Mouse (Mus musculus) heart, embryonic 10.5 days (tissue): ENCODE measurements at regions not wholly inside any gene's neighbourhood (a gene's known extent, or its start where the extent isn't known, plus 50 kb on each side); places are given as distances from the start of the nearest gene placed in this dataset.
"Not testable (repeated sequence)": the region's sequence is repeated elsewhere in the genome, so short reads cannot be mapped to it uniquely, and the experiment has no call there.

Source experiments
- DNase-seq: peaks from one replicate; pipeline ENCODE4 v3.0.0-alpha.2; 2017; ENCODE audit warnings: low spot score
- H3K27ac ChIP-seq: fragments of 300-500 bp; sonication (generic); 2 replicates; pipeline ENCODE4 v1.5.1; 2016; ENCODE audit warnings: mild to moderate bottlenecking
- H3K27me3 ChIP-seq: fragments of 300-500 bp; sonication (generic); 2 replicates; pipeline ENCODE4 v1.6.1; 2016; ENCODE audit warnings: mild to moderate bottlenecking; ENCODE audit not compliant: poor library complexity, insufficient read depth, severe bottlenecking
- H3K36me3 ChIP-seq: fragments of 300-500 bp; sonication (generic); 2 replicates; pipeline ENCODE4 v1.6.1; 2016; ENCODE audit warnings: mild to moderate bottlenecking, moderate library complexity
- H3K4me1 ChIP-seq: fragments of 300-500 bp; sonication (generic); 2 replicates; pipeline ENCODE4 v1.6.1; 2016; ENCODE audit warnings: mild to moderate bottlenecking
- H3K4me3 ChIP-seq: fragments of 300-500 bp; sonication (generic); 2 replicates; pipeline ENCODE4 v1.5.1; 2016; ENCODE audit warnings: mild to moderate bottlenecking, moderate library complexity
- H3K9me3 ChIP-seq: fragments of 300-500 bp; sonication (generic); 2 replicates; pipeline ENCODE4 v1.6.1; 2016; ENCODE audit warnings: mild to moderate bottlenecking, moderate library complexity
- WGBS: fragments of 180-500 bp; shearing (Covaris S2); methylation state at CpG from one replicate; pipeline ENCODE4 v1.1.7; 2016; 5-methylcytosine and 5-hydroxymethylcytosine counted together

DNA sequence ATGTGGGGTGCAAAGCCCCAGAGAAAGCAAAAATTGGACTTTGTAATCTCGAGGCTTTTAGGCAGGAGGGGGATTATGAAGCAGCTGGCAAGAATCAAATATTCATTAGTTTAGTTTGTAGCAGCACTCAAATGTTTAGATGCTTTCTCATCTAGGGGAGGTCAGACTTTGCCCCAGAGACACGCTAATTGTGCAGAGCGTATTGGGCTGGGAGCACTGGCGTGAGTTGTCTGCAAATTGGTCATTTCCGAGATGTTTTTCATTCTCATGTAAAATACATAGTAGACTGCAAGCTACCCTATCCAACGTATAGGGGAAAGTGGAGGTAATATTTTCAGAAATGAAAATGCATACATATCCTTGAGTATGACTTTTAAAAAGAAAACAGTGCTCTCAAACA is 139.2 kb upstream of the Palmd start:
- Histone ChIP-seq H3K27me3 (no peaks in the 10 kb centered on the region), H3K27ac (no peak overlapping the region), H3K4me1 (no peaks in the 10 kb centered on the region), H3K4me3 (no peak overlapping the region), H3K36me3 (no peaks in the 10 kb centered on the region), H3K9me3 (no peaks in the 10 kb centered on the region)
- no peak for DNase-seq
- 70% methylated on average over 6 of the region's 6 CpGs for WGBS

DNA sequence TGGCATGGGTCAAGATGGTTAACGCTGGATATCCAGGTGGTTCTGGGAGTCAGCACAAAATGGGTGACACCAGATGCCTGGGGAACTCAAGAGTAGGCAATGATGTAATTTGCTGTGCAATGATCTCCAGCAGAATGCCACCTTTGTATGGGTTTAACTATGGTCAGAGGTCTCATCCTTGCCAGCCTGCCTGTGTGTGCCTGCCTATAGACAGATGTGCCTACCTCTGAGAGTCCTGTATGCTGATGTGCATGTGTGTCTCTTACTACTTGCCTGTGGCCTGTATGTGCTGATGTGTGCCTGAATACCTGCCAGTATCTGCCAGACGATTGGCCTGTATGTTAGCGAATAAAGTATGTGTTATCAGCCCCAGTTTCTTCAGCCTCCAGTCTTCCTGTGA is 138.6 kb upstream of the Palmd start:
- 78% methylated on average over 3 of the region's 3 CpGs for WGBS
- H3K4me3 ChIP-seq: no peak overlapping the region

DNA sequence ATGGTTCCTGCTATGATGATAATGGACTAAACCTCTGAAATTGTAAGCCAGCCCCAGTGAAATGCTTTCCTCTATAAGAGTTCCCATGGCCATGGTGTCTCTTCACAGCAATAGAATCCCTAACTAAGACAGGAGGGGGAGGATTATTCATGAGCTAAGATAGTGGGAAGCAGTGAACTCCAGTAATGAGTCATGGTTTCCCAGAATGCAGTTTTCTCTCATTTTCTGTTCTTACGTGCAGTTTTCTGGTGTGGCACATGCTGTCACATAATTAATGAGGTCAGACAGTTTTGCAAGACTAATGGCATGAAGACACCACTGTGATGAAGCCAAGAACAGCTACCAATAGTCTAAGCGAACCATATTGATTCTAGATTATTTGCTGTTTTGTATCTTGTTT is 118.9 kb upstream of the Palmd start:
- Histone ChIP-seq H3K36me3 (no peaks in the 10 kb centered on the region), H3K4me1 (no peaks in the 10 kb centered on the region), H3K27ac (no peak overlapping the region), H3K9me3 (no peaks in the 10 kb centered on the region), H3K4me3 (no peak overlapping the region), H3K27me3 (no peaks in the 10 kb centered on the region)
- WGBS: 68% methylated on average over 2 of the region's 2 CpGs
- DNase-seq: no peak

More for the DNA sequence above, 138.6 kb upstream of the Palmd start:
- H3K27me3 ChIP-seq: no peaks in the 10 kb centered on the region
- no peaks in the 10 kb centered on the region for H3K4me1 ChIP-seq
- H3K27ac ChIP-seq: no peak overlapping the region
- no peaks in the 10 kb centered on the region for H3K36me3 ChIP-seq
- DNase-seq: no peak
- no peaks in the 10 kb centered on the region for H3K9me3 ChIP-seq

DNA sequence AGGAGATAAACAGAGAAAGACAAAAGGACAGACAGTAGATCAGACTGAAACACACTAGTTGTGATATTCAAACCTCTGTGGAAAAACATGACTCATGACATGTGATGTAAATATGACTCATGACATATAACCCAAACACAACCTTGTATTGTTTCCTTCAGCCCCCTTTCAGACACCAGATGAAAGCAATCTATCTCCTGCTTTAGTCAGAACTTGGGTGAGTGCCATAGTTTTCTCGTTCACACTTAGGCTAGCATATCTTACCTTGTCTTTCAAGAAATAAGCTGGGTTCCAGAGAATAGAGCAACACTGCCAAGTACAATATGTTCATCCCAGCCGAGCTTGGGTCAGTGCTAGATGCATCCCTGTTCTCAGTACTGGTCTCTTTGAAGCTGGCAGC is 107.9 kb upstream of the Palmd start:
- Histone ChIP-seq H3K27ac (no peak overlapping the region), H3K4me3 (no peak overlapping the region), H3K4me1 (no peaks in the 10 kb centered on the region), H3K36me3 (no peaks in the 10 kb centered on the region), H3K9me3 (no peaks in the 10 kb centered on the region), H3K27me3 (no peaks in the 10 kb centered on the region)
- DNase-seq: no peak
- 56% methylated on average over 2 of the region's 2 CpGs for whole genome bisulfite sequencing

DNA sequence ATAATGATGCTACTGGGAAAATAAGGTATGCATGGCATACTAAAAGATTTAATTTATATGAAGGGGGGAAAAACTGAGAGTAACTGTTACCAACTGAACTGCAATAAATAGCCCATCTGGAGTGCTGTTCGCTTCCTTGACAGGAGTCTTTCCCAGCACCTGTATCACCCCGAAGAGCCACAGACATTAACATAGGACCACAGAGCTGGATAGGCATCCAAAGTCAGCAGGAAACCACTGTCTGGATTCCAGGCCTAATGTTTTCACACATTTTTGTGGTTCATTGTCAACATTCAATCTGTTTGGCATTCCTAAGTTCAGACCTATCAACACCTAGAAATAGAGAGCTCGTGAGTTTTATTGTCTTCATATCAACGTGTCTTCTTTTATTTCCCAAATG is 104.6 kb upstream of the Palmd start:
- Histone ChIP-seq H3K27me3 (no peaks in the 10 kb centered on the region), H3K4me3 (no peak overlapping the region), H3K9me3 (no peaks in the 10 kb centered on the region), H3K27ac (no peak overlapping the region), H3K4me1 (no peaks in the 10 kb centered on the region), H3K36me3 (no peaks in the 10 kb centered on the region)
- 70% methylated on average over 4 of the region's 4 CpGs for WGBS
- DNase-seq: no peak

DNA sequence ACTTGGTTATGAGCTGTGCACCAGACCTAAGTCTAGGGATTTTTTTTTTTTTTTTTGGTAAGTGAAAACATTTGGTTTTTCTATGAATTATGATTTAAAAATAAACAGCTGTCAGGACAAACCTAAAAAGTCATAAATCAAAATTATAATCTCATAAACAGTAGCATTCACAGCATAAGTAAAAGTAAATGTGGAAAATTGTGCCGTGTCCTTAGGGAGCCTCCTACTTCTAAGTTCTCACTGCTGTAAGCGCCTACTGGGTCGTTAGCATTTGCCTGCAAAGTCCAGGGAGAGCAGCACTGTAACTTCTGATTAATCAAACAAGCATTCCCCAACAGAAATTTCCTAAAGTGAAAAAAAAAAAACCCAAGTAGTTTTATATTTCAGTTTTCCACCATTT is 104.2 kb upstream of the Palmd start:
- Histone ChIP-seq H3K4me3 (no peak overlapping the region), H3K9me3 (no peaks in the 10 kb centered on the region), H3K27ac (no peak overlapping the region), H3K27me3 (no peaks in the 10 kb centered on the region), H3K4me1 (0 out of 2 replicates have a peak, but pooled peaks cover 2% of the 10 kb centered on the region), H3K36me3 (no peaks in the 10 kb centered on the region)
- DNase-seq: no peak
- 71% methylated on average over 3 of the region's 3 CpGs for WGBS

DNA sequence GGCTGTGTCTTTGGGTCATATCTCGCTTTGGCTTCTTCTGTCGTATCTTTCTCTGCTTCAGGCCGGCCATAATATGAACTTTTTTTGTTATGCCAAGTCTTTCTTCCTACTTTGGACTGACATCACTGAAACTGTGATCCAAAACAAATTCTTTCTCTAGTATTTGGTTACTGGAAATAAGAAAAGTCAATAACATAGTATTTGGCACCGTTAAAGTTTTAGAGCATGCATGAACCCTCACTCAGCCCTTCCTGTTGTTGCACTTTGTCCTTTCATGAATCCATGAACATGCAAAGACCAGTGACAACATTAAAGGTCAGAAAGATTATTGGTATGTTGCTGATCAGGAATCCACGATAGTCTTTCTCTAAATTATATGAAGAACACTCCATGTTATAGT is 103.1 kb upstream of the Palmd start:
- H3K36me3 ChIP-seq: no peaks in the 10 kb centered on the region
- H3K27me3 ChIP-seq: no peaks in the 10 kb centered on the region
- no peak for DNase-seq
- 87% methylated on average over 5 of the region's 5 CpGs for WGBS
- no peak overlapping the region for H3K4me3 ChIP-seq
- H3K27ac ChIP-seq: no peak overlapping the region
- H3K9me3 ChIP-seq: no peaks in the 10 kb centered on the region
- H3K4me1 ChIP-seq: 0 out of 2 replicates have a peak, but pooled peaks cover 6% of the 10 kb centered on the region

DNA sequence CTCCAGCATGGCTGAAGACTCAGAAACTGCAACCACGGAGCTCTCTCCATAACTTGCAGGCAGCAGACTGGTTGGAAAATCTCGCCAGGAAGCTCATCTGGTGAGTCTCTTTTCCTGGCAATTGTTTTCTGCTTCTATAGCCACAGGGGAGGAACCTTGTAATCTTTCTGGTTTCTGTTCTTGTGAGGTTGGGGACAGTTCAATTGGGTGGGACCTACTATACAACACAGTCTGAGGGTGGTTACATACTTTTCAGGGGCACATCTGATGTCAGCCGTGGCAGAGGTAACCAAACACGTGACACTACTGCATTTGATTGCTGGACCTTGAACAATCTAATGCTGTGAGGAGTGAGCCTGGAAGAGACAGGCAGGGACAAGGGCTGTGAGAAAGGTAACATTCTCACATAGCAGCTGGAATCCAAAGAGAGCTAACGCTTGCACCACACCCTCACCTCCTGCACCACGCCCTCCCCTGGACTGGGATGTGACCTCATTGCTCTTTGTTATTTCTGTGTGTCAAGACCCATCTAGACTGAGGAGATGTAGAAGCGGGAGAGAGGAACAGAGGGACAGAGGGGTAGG is 98.8 kb upstream of the Palmd start:
- Histone ChIP-seq H3K4me1 (0 out of 2 replicates have a peak, but pooled peaks cover 6% of the 10 kb centered on the region), H3K4me3 (no peak overlapping the region), H3K9me3 (no peaks in the 10 kb centered on the region), H3K27me3 (no peaks in the 10 kb centered on the region), H3K27ac (0 out of 2 replicates have a peak overlapping the region, but pooled peaks have one; percentile 16), H3K36me3 (no peaks in the 10 kb centered on the region)
- no peak for DNase-seq
- WGBS: 67% methylated on average over 7 of the region's 7 CpGs

DNA sequence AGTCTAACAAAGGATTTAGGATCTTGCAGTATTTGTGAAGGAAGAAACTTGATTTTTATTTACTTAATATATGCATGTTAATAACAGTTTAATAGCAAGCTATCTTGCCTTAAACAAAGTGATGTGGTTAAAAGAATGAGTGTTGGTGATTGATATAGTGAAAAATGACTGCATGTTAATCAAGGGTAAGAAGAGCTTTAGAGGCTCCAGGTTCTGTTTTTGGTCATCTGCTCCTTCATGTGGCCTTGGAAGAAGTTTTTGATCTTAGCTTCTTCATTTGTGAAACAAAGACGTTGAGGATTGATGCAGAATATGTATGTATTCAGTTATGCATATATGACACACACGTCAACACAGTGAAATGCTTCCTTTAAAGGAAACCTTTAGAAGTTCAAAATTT is 97.1 kb upstream of the Palmd start:
- Histone ChIP-seq H3K4me1 (0 out of 2 replicates have a peak, but pooled peaks cover 6% of the 10 kb centered on the region), H3K4me3 (no peak overlapping the region), H3K27me3 (no peaks in the 10 kb centered on the region), H3K36me3 (no peaks in the 10 kb centered on the region), H3K27ac (no peak overlapping the region), H3K9me3 (no peaks in the 10 kb centered on the region)
- 81% methylated on average over 2 of the region's 2 CpGs for WGBS
- DNase-seq: no peak

DNA sequence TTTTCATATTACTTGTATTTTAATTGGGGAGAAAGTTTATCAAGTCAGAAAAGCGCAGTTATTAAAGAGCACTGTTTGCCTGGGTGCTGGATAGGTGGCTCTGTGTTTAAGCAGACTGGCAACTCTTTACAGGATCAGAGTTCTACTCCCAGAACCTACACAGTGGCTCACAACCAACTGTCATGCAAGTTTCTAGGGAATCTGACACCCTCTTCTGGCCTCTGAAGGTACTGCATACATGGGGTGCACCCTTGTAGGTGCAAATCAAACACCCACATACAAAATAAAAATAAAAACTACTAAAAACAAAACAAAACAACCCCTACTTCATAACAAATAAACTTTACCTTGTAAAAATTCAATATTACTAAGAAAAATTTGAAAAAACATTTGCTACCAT is 93.0 kb upstream of the Palmd start:
- no peaks in the 10 kb centered on the region for H3K4me1 ChIP-seq
- no peaks in the 10 kb centered on the region for H3K9me3 ChIP-seq
- H3K27ac ChIP-seq: no peak overlapping the region
- no peak for DNase-seq
- WGBS: 80% methylated on average over 1 of the region's 1 CpGs
- H3K36me3 ChIP-seq: no peaks in the 10 kb centered on the region
- no peaks in the 10 kb centered on the region for H3K27me3 ChIP-seq
- H3K4me3 ChIP-seq: no peak overlapping the region

DNA sequence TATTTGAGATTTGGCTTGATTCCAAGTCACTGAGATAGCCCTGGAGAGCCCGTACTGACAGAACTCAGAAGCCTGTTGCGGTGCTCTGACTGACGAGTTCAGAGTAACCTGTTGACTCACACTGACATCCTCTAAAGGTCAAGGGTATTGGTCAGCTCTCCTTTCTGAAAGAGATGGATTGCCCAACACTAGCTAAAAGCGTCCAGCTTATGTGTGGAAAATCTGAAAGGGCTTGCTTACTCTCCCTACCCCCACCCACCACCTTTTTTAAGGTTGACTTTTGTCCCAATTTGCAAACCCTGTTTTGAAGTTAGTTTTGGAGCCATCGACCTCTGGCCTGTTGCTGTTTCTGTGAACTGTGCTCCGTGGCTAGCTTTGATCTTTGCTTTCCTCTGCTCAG is 92.4 kb upstream of the Palmd start:
- Histone ChIP-seq H3K27me3 (no peaks in the 10 kb centered on the region), H3K36me3 (no peaks in the 10 kb centered on the region), H3K9me3 (no peaks in the 10 kb centered on the region), H3K27ac (no peak overlapping the region), H3K4me3 (no peak overlapping the region), H3K4me1 (no peaks in the 10 kb centered on the region)
- 50% methylated on average over 6 of the region's 6 CpGs for WGBS
- no peak for DNase-seq

DNA sequence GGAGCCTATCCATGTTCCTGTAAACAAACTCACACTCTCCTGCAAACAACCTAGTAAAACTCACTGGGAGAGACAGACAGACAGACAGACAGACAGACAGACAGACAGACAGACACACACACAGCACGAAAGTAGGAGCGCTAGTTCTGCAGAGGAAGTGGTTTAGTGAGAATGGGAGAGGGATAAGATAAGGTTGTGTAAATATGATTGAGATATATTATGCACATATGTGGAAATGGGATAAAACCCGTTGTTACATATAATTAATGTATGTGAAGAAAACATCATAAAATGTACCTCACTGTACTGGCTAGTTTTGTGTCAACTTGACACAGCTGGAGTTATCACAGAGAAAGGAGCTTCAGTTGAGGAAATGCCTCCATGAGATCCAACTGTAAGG is 85.9 kb upstream of the Palmd start:
- not testable (repeated sequence) for H3K36me3 ChIP-seq, DNase-seq, H3K4me3 ChIP-seq, H3K27ac ChIP-seq, H3K9me3 ChIP-seq, H3K27me3 ChIP-seq, H3K4me1 ChIP-seq
- whole genome bisulfite sequencing: 73% methylated on average over 3 of the region's 3 CpGs

DNA sequence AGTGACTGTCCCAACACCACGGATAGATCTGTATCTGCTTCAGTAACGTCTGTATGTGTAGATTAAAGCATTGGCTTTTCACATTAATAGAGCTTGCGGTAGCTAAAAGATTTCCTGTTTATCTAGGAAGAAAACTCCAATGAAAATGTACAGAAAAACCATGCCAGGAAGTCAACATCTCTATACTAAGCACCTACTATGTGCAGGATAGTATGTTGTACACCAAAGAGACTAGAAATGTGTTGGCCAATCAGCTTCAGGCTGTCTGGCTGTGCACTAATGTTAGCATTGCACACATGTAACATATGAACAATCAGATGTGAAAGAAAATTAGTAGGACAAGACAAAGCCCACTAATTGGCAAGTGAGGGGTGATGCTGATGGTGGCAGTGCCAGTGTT is 82.6 kb upstream of the Palmd start:
- 81% methylated on average over 3 of the region's 3 CpGs for WGBS
- Histone ChIP-seq H3K9me3 (no peaks in the 10 kb centered on the region), H3K36me3 (no peaks in the 10 kb centered on the region), H3K4me1 (no peaks in the 10 kb centered on the region), H3K27me3 (no peaks in the 10 kb centered on the region), H3K4me3 (no peak overlapping the region), H3K27ac (no peak overlapping the region)
- DNase-seq: no peak

DNA sequence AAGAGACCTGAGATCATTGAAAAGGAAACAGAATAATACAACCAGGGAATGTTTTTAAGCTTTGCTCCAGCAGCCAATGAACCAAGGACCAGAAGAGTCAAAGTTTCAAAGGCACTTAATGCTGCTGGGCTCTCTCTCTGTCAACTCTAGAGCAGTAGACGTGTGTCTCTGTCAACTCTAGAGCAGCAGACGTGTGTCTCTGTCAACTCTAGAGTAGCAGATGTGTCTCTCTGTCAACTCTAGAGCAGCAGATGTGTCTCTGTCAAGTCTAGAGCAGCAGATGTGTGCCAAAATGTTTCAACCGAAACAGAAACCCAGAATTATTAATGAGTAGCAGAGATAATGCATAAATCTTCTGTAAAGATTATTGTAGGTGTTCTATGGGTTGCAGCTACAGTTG is 82.1 kb upstream of the Palmd start:
- Histone ChIP-seq H3K36me3 (no peaks in the 10 kb centered on the region), H3K27ac (no peak overlapping the region), H3K9me3 (no peaks in the 10 kb centered on the region), H3K4me3 (no peak overlapping the region), H3K4me1 (no peaks in the 10 kb centered on the region), H3K27me3 (no peaks in the 10 kb centered on the region)
- 59% methylated on average over 3 of the region's 3 CpGs for WGBS
- no peak for DNase-seq
